Mouse (Mus musculus) MEL (cell line): ENCODE results near the gene Gm20906. TPM values are rescaled to one million over a fixed set of nuclear protein-coding genes. Genes with fewer than 3 reads are reported as not detected.
"Not testable (repeated sequence)": the region's sequence is repeated elsewhere in the genome, so short reads cannot be mapped to it uniquely, and the experiment has no call there.

Experiments
- DNase-seq: peaks from one replicate; pipeline ENCODE4 v3.0.0; 2011; ENCODE audit warnings: low read depth, low spot score
- H3K27ac ChIP-seq: 2 replicates; pipeline ENCODE4 v1.5.1; 2012; ENCODE audit warnings: low read depth, mild to moderate bottlenecking, control low read depth, low read length, moderate library complexity; ENCODE audit not compliant: control insufficient read depth
- H3K27me3 ChIP-seq, 2 experiments: fragments of 150-350 bp in 1 of 2; sonication (generic) in 1 of 2; 2 replicates each; pipeline ENCODE4 v1.6.1; 2012; ENCODE audit warnings: low read length in 2 of 2, mild to moderate bottlenecking in 2 of 2, improper control_type of control experiment in 1 of 2, moderate library complexity in 1 of 2; ENCODE audit not compliant: insufficient read depth in 2 of 2, control insufficient read depth in 1 of 2
- H3K36me3 ChIP-seq, 2 experiments: 2 replicates each; pipeline ENCODE4 v1.6.1; 2012 to 2014; ENCODE audit warnings: low read length in 2 of 2, improper control_type of control experiment in 1 of 2, inconsistent platforms in 1 of 2, mild to moderate bottlenecking in 1 of 2; ENCODE audit not compliant: insufficient read depth in 2 of 2, control insufficient read depth in 1 of 2
- H3K4me1 ChIP-seq, 2 experiments: fragments of 150-350 bp in 1 of 2; sonication (generic) in 1 of 2; 2 replicates each; pipeline ENCODE4 v1.6.1; 2012; ENCODE audit warnings: low read length in 2 of 2, improper control_type of control experiment in 1 of 2, mild to moderate bottlenecking in 1 of 2; ENCODE audit not compliant: insufficient read depth in 2 of 2, control insufficient read depth in 1 of 2
- H3K4me3 ChIP-seq, 2 experiments: fragments of 150-350 bp in 1 of 2; sonication (generic) in 1 of 2; 2 replicates each; pipeline ENCODE4 v1.5.1; 2012; ENCODE audit warnings: low read depth in 2 of 2, low read length in 2 of 2, mild to moderate bottlenecking in 2 of 2, moderate library complexity in 2 of 2, control low read depth in 1 of 2, improper control_type of control experiment in 1 of 2; ENCODE audit not compliant: control insufficient read depth in 1 of 2, insufficient read depth in 1 of 2
- H3K79me2 ChIP-seq: 2 replicates; pipeline ENCODE4 v1.6.1; 2012; ENCODE audit warnings: mild to moderate bottlenecking, low read length, moderate library complexity; ENCODE audit not compliant: control insufficient read depth, poor library complexity, insufficient read depth
- H3K9ac ChIP-seq: 2 replicates; pipeline ENCODE4 v1.6.1; 2012; ENCODE audit warnings: low read depth, mild to moderate bottlenecking, control low read depth, low read length, moderate library complexity; ENCODE audit not compliant: control insufficient read depth, poor library complexity, severe bottlenecking
- H3K9me3 ChIP-seq: fragments of 150-350 bp; sonication (generic); replicated peaks from 2 replicates; pipeline ENCODE4 v1.6.1; 2012; ENCODE audit warnings: mild to moderate bottlenecking, low read length, improper control_type of control experiment, moderate library complexity; ENCODE audit not compliant: insufficient read depth
- polyA plus RNA-seq, 2 experiments: library from polyadenylated mRNA; stranded (reverse) in 1 of 2; unstranded in 1 of 2; fragments of >175 nt in 1 of 2; fragments of >200 nt in 1 of 2; gene quantifications; 2 replicates each; pipeline versions ENCODE4 v1.2.1 to v1.2.4; 2012; ENCODE audit warnings: low replicate concordance in 2 of 2, low read depth in 1 of 2; ENCODE audit not compliant: insufficient read length in 2 of 2, insufficient read depth in 1 of 2, missing spikeins in 1 of 2
- total RNA-seq: library from RNA; depleted of rRNA; stranded (reverse); fragments of 300-350 nt; gene quantifications from 2 replicates; pipeline ENCODE4 v1.2.3, GENCODE M21; 2012; rRNA removed

Gene Gm20906
- not detected in 2 replicates for total RNA-seq
- not detected for polyA plus RNA-seq

DNA sequence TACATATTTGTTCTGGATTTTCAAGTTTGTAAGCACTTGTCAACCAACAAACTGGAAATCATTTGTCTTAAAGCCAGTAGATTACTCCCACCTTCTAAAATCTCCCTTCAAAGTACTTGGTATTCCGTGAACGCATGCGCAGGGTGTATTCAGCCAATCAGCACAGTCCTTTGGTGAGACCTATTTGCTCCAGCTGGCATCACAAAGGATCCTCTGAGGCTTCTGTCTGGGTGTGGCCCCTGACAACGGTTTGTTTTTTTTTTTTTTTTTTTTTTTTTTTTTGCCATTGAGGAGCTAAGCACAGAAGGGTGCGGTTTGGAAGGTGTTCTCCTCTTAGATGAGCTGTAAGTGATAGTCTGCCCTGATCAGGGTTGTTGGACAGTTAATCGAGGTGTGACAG, at the start of gene Gm20906:
Gene Gm20906 (plus strand): TSS at position 301 of the 400 bp plus-strand sequence.
- H3K79me2 ChIP-seq, H3K27me3 ChIP-seq, H3K27ac ChIP-seq, DNase-seq, H3K4me1 ChIP-seq, H3K36me3 ChIP-seq, H3K4me3 ChIP-seq, H3K9me3 ChIP-seq, H3K9ac ChIP-seq: not testable (repeated sequence)
